Mouse (Mus musculus): ENCODE measurements around the gene Olfr1388. TPM values are rescaled to one million over a fixed set of nuclear protein-coding genes. Genes with fewer than 3 reads are reported as not detected.
"Not testable (repeated sequence)": the region's sequence is repeated elsewhere in the genome, so short reads cannot be mapped to it uniquely, and the experiment has no call there.

Olfr1388 gene
- polyA plus RNA-seq (2015; fragmentation: Nextera tagmentation; extraction: Ambion mirVana) = 0.08 and 0.12 TPM in 2 replicates

DNA sequence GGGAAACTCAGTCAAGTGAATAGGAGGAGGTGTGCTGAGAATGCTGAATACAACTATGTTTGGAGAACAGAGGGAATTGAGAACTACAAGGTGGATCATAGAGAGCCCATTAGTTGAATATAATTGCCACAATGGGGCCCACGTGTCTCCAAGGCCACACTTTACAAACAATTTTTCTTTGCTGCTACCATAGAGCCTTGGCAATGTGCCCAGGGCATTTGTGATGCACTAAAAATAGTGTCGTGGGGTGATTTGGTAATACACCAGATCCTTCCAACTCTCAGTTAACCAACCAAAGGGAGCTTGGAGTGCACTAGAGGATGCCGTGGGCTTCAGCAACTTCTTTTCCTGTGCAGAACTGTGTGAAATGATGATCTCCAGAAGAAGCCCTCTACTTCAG lies at the start of gene Olfr1388:
Gene Olfr1388, plus strand, starts transcription at position 214 of the 400 bp plus-strand sequence.
- 53% methylated on average over 3 of the region's 3 CpGs for WGBS
- no peak for ATAC-seq (ENCODE audit: low FRiP score, low read depth)
- Histone ChIP-seq H3K4me3 (no peak within 1 kb of the TSS), H3K27ac (replicated peaks) (no peak within 1 kb of the TSS), H3K9ac (no peak within 1 kb of the TSS), H3K4me2 (no peak within 1 kb of the TSS), H3K9me3 (no peaks in the 10 kb centered on the region), H3K4me1 (replicated peaks) (no peaks in the 10 kb centered on the region), H3K27me3 (no peaks in the 10 kb centered on the region), H3K36me3 (no peaks in the 10 kb centered on the region)

DNA sequence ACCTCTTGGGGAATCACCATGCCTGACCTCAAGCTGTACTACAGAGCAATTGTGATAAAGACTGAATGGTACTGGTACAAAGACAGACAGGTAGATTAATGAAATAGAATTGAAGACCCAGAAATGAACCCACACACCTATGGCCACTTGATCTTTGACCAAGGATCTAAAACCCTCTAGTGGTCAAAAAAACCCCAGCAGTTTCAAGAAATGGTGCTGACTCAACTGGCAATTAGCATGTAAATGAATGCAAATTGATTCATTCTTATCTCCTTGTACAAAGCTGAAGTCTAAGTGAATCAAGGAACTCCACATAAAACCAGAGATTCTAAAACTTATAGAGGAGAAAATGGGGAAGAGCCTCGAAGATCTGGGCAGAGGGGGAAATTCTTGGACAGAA lies 43.7 kb upstream of the Olfr1388 start:
- not testable (repeated sequence) for H3K9me3 ChIP-seq; H3K36me3 ChIP-seq; H3K27ac ChIP-seq (replicated peaks); H3K4me1 ChIP-seq (replicated peaks); H3K27me3 ChIP-seq; H3K4me2 ChIP-seq; H3K4me3 ChIP-seq; H3K9ac ChIP-seq; ATAC-seq (ENCODE audit: low FRiP score, low read depth)
- 76% methylated on average over 1 of the region's 1 CpGs for WGBS

DNA sequence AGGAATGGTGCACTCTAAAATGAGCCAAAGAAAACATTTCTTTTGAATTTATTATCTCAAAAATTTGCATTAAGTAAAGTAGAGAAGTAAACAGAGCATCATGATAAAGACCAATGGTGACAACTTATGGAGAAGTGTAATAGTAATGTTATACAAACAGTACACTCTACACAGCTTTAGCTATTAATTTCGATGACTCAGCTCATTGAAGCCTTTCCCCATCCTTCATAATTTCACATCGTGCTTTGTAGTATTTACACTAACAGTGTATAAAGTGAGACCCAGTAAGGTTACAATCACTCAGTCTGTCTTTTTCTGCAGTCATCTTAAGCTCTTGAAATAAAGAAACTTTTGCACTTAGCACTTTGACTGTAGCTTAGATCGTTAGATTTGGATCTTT lies 29.6 kb upstream of the Olfr1388 start:
- Histone ChIP-seq H3K27ac (replicated peaks) (no peak overlapping the region), H3K27me3 (no peaks in the 10 kb centered on the region), H3K4me3 (no peak overlapping the region), H3K9me3 (no peaks in the 10 kb centered on the region), H3K36me3 (no peaks in the 10 kb centered on the region), H3K4me2 (no peak overlapping the region), H3K4me1 (replicated peaks) (no peaks in the 10 kb centered on the region), H3K9ac (no peak overlapping the region)
- WGBS = 82% methylated on average over 3 of the region's 3 CpGs
- ATAC-seq (ENCODE audit: low FRiP score, low read depth) = no peak

DNA sequence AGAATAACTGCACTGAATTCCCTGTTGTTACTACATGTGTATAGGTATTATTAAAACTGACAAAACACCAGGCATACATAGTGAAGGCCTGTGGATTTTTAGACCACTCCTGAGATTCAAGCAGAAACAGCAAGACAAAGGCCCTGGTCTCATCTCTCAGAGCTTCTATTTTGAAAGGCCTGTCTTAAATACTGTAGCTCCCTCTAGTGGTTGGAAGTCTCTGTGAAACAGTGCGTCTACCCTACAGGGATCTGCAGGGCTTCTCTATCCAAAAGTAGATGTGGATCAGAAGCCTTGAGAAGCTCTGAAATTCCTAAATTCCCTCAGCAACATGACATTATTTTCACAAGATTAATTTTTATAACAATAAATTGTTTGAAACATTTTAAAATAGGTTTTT lies 25.9 kb upstream of the Olfr1388 start:
- H3K4me1 ChIP-seq (replicated peaks) = no peaks in the 10 kb centered on the region
- no peaks in the 10 kb centered on the region for H3K36me3 ChIP-seq
- H3K27ac ChIP-seq (replicated peaks) = no peak overlapping the region
- WGBS = 31% methylated on average over 1 of the region's 1 CpGs
- H3K9ac ChIP-seq = no peak overlapping the region
- no peaks in the 10 kb centered on the region for H3K9me3 ChIP-seq
- no peak overlapping the region for H3K4me2 ChIP-seq
- ATAC-seq (ENCODE audit: low FRiP score, low read depth) = no peak
- H3K27me3 ChIP-seq = no peaks in the 10 kb centered on the region
- H3K4me3 ChIP-seq = no peak overlapping the region

DNA sequence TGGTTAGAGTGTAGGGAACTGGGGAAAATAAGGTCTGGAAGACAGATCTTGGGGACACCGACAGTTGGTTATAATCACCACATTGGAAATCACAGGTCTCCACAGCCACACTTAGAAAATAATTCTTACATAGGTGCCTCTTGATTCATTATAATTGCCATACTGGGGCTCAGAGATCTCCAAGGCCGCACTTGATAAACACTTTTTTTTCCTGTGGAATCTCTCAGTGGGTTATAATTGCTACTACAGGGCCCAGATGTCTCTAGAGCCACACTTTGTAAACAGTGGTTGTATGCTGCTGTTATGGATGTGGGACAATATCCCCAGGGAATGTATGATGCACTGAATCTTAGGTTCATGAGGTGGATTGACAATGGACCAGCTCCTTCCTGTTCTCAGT lies 13.7 kb upstream of the Olfr1388 start, which contains the start of gene Olfr1389:
Gene Olfr1389, plus strand, starts transcription at position 301 of the 400 bp plus-strand sequence.
- WGBS = 88% methylated on average over 2 of the region's 2 CpGs
- Histone ChIP-seq H3K9me3 (no peaks in the 10 kb centered on the region), H3K4me2 (no peak within 1 kb of the TSS), H3K4me3 (no peak within 1 kb of the TSS), H3K36me3 (no peaks in the 10 kb centered on the region), H3K27ac (replicated peaks) (no peak within 1 kb of the TSS), H3K27me3 (no peaks in the 10 kb centered on the region), H3K9ac (no peak within 1 kb of the TSS), H3K4me1 (replicated peaks) (no peaks in the 10 kb centered on the region)
- no peak for ATAC-seq (ENCODE audit: low FRiP score, low read depth)

DNA sequence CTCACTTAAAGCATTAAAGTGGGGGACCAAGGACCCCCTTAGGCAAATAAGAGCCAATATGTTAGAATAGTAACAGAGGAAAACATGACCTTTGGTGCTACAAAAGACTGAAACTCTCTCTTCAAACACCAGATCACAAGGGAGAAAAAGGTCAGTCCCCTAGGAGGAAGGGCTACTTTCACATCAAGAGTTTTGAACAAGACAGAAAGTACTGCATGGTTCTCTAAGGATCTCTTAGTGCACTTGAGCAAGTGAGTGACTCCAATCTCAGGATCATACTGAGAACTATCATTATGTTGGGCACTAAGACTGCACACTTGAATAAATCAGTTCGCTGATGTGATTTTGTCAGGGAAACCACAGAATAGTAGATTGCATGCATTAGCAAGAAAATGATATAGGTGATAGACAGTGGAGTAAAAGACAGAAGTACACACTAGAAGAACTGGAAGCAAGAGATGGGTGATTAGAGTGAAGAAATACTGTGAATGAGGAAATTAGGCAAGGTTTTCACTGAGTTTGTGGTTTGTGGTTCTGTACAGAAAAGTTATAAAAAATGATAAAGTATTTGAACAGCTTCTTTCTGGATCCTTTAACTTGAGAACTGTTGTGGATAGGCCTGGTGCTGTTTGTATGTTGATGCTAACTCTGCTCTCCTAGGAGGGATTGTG lies 11.0 kb upstream of the Olfr1388 start:
- ATAC-seq (ENCODE audit: low FRiP score, low read depth) = no peak
- H3K9me3 ChIP-seq = no peaks in the 10 kb centered on the region
- no peak overlapping the region for H3K27ac ChIP-seq (replicated peaks)
- H3K4me1 ChIP-seq (replicated peaks) = no peaks in the 10 kb centered on the region
- H3K9ac ChIP-seq = no peak overlapping the region
- H3K4me2 ChIP-seq = no peak overlapping the region
- no peaks in the 10 kb centered on the region for H3K36me3 ChIP-seq
- no peaks in the 10 kb centered on the region for H3K27me3 ChIP-seq
- no peak overlapping the region for H3K4me3 ChIP-seq
- WGBS = 89% methylated on average over 1 of the region's 1 CpGs

DNA sequence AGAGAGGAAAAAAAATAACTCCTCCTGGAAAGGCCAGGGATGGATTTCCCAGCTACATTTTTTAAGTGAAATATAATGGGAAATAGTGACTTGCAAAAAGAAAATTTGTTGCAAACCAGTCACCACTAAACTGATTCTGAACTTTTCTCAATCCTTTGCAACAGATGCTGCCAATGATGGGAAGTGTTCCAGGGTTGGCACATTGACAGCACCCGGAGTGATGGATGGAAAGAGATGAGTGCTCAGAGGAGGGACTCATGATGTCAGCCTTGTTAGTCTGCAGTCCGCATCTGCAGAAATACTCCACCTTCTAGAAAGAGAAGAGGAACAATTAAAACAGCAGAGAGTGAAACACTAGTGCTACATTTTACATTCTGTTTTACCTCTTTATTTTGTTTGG lies 6.8 kb upstream of the Olfr1388 start:
- Histone ChIP-seq H3K4me3 (no peak overlapping the region), H3K36me3 (no peaks in the 10 kb centered on the region), H3K4me1 (replicated peaks) (no peaks in the 10 kb centered on the region), H3K27ac (replicated peaks) (no peak overlapping the region), H3K9me3 (no peaks in the 10 kb centered on the region), H3K4me2 (no peak overlapping the region), H3K9ac (no peak overlapping the region), H3K27me3 (no peaks in the 10 kb centered on the region)
- 90% methylated on average over 2 of the region's 2 CpGs for WGBS
- ATAC-seq (ENCODE audit: low FRiP score, low read depth) = no peak

DNA sequence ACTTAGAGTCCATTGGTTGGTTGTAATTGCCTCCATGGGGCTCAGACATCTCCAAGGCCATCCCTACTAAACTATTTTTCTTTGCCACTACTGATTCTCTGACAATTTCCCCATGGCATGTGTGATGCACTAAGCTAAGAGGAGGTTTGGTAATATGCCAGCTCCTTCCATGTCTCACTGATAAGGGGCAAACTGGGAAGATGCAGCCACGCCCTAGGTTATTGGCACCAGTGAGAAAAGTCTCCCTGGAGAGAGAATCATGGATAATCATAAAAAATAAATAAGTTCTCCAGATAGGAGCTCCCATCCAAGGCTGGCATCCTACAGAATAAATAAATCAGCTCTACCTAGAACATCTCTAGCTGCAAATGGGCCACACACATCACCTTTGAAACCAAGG lies 18.6 kb downstream of the Olfr1388 start, which contains the start of gene Olfr1387:
Gene Olfr1387, plus strand, starts transcription at position 301 of the 400 bp plus-strand sequence.
- Histone ChIP-seq H3K27ac (replicated peaks) (no peak within 1 kb of the TSS), H3K4me2 (no peak within 1 kb of the TSS), H3K36me3 (no peaks in the 10 kb centered on the region), H3K4me3 (no peak within 1 kb of the TSS), H3K9me3 (no peaks in the 10 kb centered on the region), H3K4me1 (replicated peaks) (no peaks in the 10 kb centered on the region), H3K9ac (no peak within 1 kb of the TSS), H3K27me3 (no peaks in the 10 kb centered on the region)
- ATAC-seq (ENCODE audit: low FRiP score, low read depth) = no peak
- WGBS = 90% methylated on average over 1 of the region's 1 CpGs

DNA sequence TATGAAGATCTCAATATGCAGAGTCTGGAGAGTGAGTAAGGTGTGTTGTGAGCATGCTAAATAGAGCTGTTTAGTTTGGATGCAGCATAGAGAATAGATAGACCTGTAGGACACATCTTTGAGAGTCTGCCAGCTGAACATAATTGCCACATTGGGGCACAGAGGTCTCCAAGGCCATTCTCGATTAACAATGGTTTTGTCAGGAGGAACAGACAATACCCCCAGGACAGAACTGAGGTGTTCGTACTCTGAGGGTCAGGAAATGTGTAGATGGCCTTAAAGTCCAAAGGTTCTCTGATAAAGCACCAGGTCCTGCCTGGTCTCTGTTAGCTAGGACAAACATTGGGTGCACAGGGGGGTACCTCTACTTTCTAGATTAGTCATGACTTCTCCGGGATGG lies 28.3 kb downstream of the Olfr1388 start, which contains the start of gene Olfr1386:
Gene Olfr1386, plus strand, starts transcription at position 301 of the 400 bp plus-strand sequence.
- H3K36me3 ChIP-seq; H3K9ac ChIP-seq; H3K9me3 ChIP-seq; H3K27ac ChIP-seq (replicated peaks); ATAC-seq (ENCODE audit: low FRiP score, low read depth); H3K4me3 ChIP-seq; H3K4me1 ChIP-seq (replicated peaks); H3K27me3 ChIP-seq; H3K4me2 ChIP-seq: not testable (repeated sequence)
- WGBS = 84% methylated on average over 3 of the region's 3 CpGs

DNA sequence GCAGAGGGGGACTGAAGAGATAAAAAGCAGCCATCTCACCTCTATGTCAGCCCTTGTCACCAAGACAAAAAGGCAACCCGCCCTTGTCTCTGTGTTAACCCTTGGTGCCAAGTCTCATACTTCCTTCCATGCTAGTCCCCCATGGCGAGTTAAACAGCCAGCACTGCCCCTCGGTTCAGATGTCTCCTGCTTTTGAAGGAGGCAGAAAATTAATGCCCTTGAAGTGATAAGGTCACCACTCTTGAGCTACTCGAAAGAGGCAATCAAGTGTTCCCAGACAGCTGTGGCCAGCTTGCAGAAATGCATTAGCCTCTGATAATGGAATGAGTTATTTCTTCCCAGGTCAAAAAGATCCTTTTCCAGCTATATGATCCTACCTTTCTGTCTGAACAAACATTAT lies 49.5 kb downstream of the Olfr1388 start:
- Histone ChIP-seq H3K27me3 (no peaks in the 10 kb centered on the region), H3K4me3 (no peak overlapping the region), H3K4me1 (replicated peaks) (no peaks in the 10 kb centered on the region), H3K9ac (no peak overlapping the region), H3K27ac (replicated peaks) (no peak overlapping the region), H3K4me2 (no peak overlapping the region), H3K9me3 (no peaks in the 10 kb centered on the region), H3K36me3 (no peaks in the 10 kb centered on the region)
- no peak for ATAC-seq (ENCODE audit: low FRiP score, low read depth)
- WGBS = 60% methylated on average over 4 of the region's 4 CpGs

DNA sequence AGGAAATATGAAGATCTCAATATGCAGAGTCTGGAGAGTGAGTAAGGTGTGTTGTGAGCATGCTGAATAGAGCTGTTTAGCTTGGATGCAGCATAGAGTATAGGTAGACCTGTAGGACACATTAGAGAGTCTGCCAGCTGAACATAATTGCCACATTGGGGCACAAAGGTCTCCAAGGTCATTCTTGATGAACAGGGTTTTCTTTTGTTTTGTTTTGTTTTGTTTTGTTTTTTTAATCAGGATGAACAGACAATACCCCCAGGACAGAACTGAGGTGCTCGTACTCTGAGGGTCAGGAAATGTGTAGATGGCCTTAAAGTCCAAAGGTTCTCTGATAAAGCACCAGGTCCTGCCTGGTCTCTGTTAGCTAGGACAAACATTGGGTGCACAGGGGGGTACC lies 52.3 kb downstream of the Olfr1388 start, which contains the start of gene Olfr1385:
Gene Olfr1385, plus strand, starts transcription at position 301 of the 400 bp plus-strand sequence.
- not testable (repeated sequence) for H3K27me3 ChIP-seq; H3K4me1 ChIP-seq (replicated peaks); H3K4me2 ChIP-seq; H3K9ac ChIP-seq; ATAC-seq (ENCODE audit: low FRiP score, low read depth); H3K27ac ChIP-seq (replicated peaks); H3K36me3 ChIP-seq; H3K9me3 ChIP-seq; H3K4me3 ChIP-seq
- WGBS = 86% methylated on average over 1 of the region's 1 CpGs
